Mouse (Mus musculus) right cerebral cortex, postnatal 25 days (tissue): ENCODE measurements around the gene Gm8020.
"Not testable (repeated sequence)": the region's sequence is repeated elsewhere in the genome, so short reads cannot be mapped to it uniquely, and the experiment has no call there.

ENCODE experiments used
- DNase-seq: peaks from one replicate; pipeline ENCODE4 v3.0.0; 2022

Gene Gm8020

GRCm38 (mm10) chr14:42502249-42502648 lies at the start of gene Gm8020:
Gm8020 (minus strand) TSS chr14:42502349.
- not testable (repeated sequence) for DNase-seq

DNA sequence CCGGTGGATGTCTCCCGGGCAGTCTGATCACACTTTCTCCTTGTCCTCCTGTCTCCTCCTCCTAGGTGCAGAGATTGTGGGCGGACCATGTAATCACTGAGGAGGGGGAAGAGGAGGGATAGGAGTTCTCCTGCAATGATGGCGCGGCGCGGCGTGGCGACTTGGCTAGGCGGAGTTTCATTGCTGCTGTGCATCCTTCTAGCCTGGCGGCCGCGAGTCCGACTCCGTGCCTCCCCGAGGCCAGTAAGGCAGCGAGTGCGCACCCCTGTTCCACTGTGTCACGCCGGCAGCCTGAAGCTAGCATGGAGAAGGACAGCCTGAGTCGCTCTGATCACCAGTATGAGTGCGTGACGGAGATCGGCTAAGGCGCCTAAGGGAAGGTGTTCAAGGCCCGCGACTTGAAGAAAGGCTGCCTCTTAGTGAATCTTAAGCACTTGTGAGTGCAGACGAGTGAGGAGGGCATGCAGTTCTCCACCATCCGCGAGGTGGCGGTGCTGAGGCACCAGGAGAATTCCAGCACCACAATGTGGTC lies 41.1 kb upstream of the Gm8020 start:
- DNase-seq = peak; percentile 54

GRCm38 (mm10) chr14:42542316-42543169 lies 40.4 kb upstream of the Gm8020 start:
- not testable (repeated sequence) for DNase-seq

- DNase-seq = not testable (repeated sequence)
Observed at GRCm38 (mm10) chr14:42524182-42524581, 22.0 kb upstream of the Gm8020 start, which contains the start of gene Gm8024. Gm8024 (minus strand) TSS chr14:42524282.

DNA sequence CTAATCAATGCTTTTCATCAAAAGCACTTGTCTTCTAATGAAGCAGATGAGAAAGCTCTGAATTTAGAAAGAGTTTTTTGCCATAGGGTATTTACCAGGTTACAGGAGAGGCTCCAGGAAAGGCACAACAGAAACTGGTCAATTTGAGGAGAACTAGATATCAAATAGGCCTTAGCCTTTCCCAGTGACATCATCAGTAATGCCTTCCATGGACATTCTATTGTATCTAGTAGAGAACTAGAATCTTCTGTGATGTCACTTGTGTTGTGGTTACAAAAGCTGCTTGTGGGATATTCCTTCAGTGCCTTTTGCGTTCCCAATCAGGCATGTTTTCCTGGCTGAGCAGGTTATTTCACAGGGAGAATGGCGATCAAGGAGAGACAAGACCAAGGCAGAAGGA lies 38.6 kb downstream of the Gm8020 start, which contains the start of gene Gm8011:
TSS of gene Gm8011 (plus strand) at position 301 of the 400 bp plus-strand sequence.
- DNase-seq = not testable (repeated sequence)
